10 mouse cellular contexts compared by ENCODE assay signal in the genomic region with DNA sequence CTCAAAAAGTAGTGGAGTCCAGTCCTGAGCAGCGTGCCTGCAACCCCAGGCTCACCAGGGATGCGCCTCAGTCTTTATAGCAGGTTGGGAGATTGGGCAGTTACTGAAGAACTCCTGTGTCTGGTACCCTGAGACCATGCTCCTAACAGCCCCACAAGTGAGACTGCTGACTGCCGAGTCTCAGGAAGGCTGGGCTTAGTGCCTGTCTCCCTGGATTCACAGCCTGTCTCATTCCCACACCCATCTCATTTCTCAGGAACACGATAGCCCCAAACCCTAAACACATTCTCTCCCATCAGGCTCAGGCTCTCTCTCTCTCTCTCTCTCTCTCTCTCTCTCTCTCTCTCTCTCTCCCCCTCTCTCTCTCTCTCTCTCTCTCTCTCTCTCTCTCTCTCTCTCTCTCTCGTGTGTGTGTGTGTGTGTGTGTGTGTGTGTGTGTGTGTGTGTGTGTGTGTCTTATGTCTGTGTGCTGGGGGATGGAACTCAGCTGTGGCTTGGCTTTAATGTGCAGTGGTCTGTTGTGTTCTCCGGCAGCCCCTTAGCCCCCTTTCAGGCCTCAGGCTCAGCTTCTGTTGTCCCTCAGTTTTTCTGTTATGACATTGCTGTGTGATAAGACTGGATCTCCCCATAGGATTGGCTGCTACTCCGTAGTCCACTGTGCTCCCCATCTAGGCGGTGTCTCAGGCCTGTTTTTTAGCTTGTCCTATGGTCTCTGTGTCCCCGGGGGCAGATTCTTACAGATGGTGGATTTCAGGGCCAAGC. TPM values are rescaled to one million over a fixed set of nuclear protein-coding genes. Genes with fewer than 3 reads are reported as not detected.
A peak's percentile ranks its signal among the peaks of the same experiment; 100 is the strongest.
DNase-seq lines count a peak whose midpoint lies in the region; ATAC-seq and TF ChIP-seq lines count a peak whose summit lies in the region.
"Had no signal": no experiment of that assay in that cellular context is flagged by ENCODE, and none has a peak within 500 bp of the region (broad histone marks: within the 10 kb centered on the region; RNA-seq: fewer than 3 reads in every experiment).

No protein-coding gene starts in this region.

- DNase-seq in hindbrain, embryonic 10.5 days (ENCODE audit: low spot score): no peak
- no peak for DNase-seq in ES-E14 (ENCODE audit: low read depth, low spot score)
- peak; percentile 25 for DNase-seq in brain, embryonic 14.5 days (ENCODE audit: low read depth)
- DNase-seq in limb, embryonic 14.5 days (ENCODE audit: low spot score): no peak
- no peak for DNase-seq in left cerebral cortex, adult 2 months (ENCODE audit: extremely low spot score in 1 of 2, low spot score in 2 of 2)
- no peak for DNase-seq in natural killer cell, adult 2 months (ENCODE audit: low spot score in 2 of 2)
- no peak for DNase-seq in cerebellum, postnatal 25 days
- DNase-seq: layer of hippocampus, postnatal 36 days had no signal

- WGBS in hindbrain, embryonic 12.5 days: 67% methylated on average over 8 of the region's 9 CpGs
- 74% methylated on average over 8 of the region's 9 CpGs for WGBS in hindbrain, embryonic 10.5 days
- 57% methylated on average over 9 of the region's 9 CpGs for WGBS in limb, embryonic 14.5 days

- no peaks in the 10 kb centered on the region for H3K27me3 ChIP-seq in hindbrain, embryonic 12.5 days
- H3K27me3 ChIP-seq in hindbrain, embryonic 10.5 days (ENCODE audit: insufficient read depth, poor library complexity, severe bottlenecking): no peaks in the 10 kb centered on the region
- H3K27me3 ChIP-seq in limb, embryonic 14.5 days (ENCODE audit: control insufficient read depth, insufficient read depth, low read length): no peaks in the 10 kb centered on the region

- peaks cover 38% of the 10 kb centered on the region for H3K4me1 ChIP-seq in hindbrain, embryonic 12.5 days
- peaks cover 42% of the 10 kb centered on the region for H3K4me1 ChIP-seq in hindbrain, embryonic 10.5 days (replicated peaks)
- H3K4me1 ChIP-seq in ES-E14 (ENCODE audit: control insufficient read depth in 2 of 2, insufficient read depth in 2 of 2, low read length in 2 of 2, poor library complexity in 1 of 2): peaks cover 9 to 33% of the 10 kb centered on the region in 2 experiments; a peak in 3 of 4 replicates
- peaks cover 11% of the 10 kb centered on the region for H3K4me1 ChIP-seq in limb, embryonic 14.5 days (ENCODE audit: control insufficient read depth, insufficient read depth, low read length)

- in situ Hi-C loops in ES-E14 (cut with MboI; ENCODE audit: low sequenced_read_pairs in 2 of 2, unreplicated experiment in 2 of 2): no loop called here

- H3K9ac ChIP-seq in hindbrain, embryonic 12.5 days: no peak overlapping the region
- H3K9ac ChIP-seq in ES-E14 (ENCODE audit: insufficient read depth, low read depth, low read length, poor library complexity, severe bottlenecking): no peak overlapping the region
- H3K9ac ChIP-seq in limb, embryonic 14.5 days (ENCODE audit: low read depth, low read length, severe bottlenecking): no peak overlapping the region

- H3K9me3 ChIP-seq in hindbrain, embryonic 12.5 days (replicated peaks): no peaks in the 10 kb centered on the region
- no peaks in the 10 kb centered on the region for H3K9me3 ChIP-seq in hindbrain, embryonic 10.5 days
- H3K9me3 ChIP-seq in ES-E14 (ENCODE audit: control insufficient read depth, insufficient read depth, low read depth, low read length): no peaks in the 10 kb centered on the region
- H3K9me3 ChIP-seq in limb, embryonic 14.5 days (ENCODE audit: control insufficient read depth, low read length): no peaks in the 10 kb centered on the region
- H3K9me3 ChIP-seq: G1E had no signal

- 0 out of 2 replicates have a peak overlapping the region, but pooled peaks have one; percentile 0 for H3K4me2 ChIP-seq in hindbrain, embryonic 12.5 days (replicated peaks)
- no peak overlapping the region for H3K4me2 ChIP-seq in limb, embryonic 14.5 days (replicated peaks; ENCODE audit: low read depth, low read length, severe bottlenecking)

- no peak for TF ChIP-seq POLR2A in brain, embryonic 14.5 days (IDR thresholded peaks at IDR 0.05; ENCODE audit: borderline replicate concordance, extremely low read depth, insufficient read depth, insufficient read length, poor library complexity, severe bottlenecking)
- TF ChIP-seq POLR2A in limb, embryonic 14.5 days (IDR thresholded peaks at IDR 0.05; ENCODE audit: borderline replicate concordance, extremely low read depth, insufficient read depth, insufficient read length): no peak

- TF ChIP-seq CTCF in brain, embryonic 14.5 days (IDR thresholded peaks at IDR 0.05; ENCODE audit: borderline replicate concordance, extremely low read depth, insufficient read depth, insufficient read length): no peak
- no peak for TF ChIP-seq CTCF in left cerebral cortex, adult 2 months (IDR thresholded peaks at IDR 0.05)

- H3K36me3 ChIP-seq in hindbrain, embryonic 12.5 days: peaks cover 34% of the 10 kb centered on the region
- H3K36me3 ChIP-seq in hindbrain, embryonic 10.5 days: peaks cover 53% of the 10 kb centered on the region
- peaks cover 17% of the 10 kb centered on the region for H3K36me3 ChIP-seq in ES-E14 (ENCODE audit: control insufficient read depth, insufficient read depth, low read length, poor library complexity, severe bottlenecking)
- H3K36me3 ChIP-seq in limb, embryonic 14.5 days (ENCODE audit: control insufficient read depth, insufficient read depth, low read length): peaks cover 37% of the 10 kb centered on the region

- ATAC-seq in hindbrain, embryonic 12.5 days (ENCODE audit: low FRiP score): no peak
- ATAC-seq in limb, embryonic 14.5 days (ENCODE audit: low FRiP score, low read depth): no peak

- intact Hi-C loops in left cerebral cortex, adult 2 months (cut with DNase I): no loop called here

- no peak overlapping the region for H3K4me3 ChIP-seq in hindbrain, embryonic 12.5 days
- H3K4me3 ChIP-seq in hindbrain, embryonic 10.5 days: no peak overlapping the region
- H3K4me3 ChIP-seq in ES-E14 (ENCODE audit: insufficient read depth in 1 of 2, low read depth in 1 of 2, low read length in 2 of 2, poor library complexity in 1 of 2, severe bottlenecking in 1 of 2): no peak overlapping the region
- H3K4me3 ChIP-seq in limb, embryonic 14.5 days (replicated peaks; ENCODE audit: low read length): no peak overlapping the region
- no peak overlapping the region for H3K4me3 ChIP-seq in left cerebral cortex, adult 2 months

- peak overlapping the region; percentile 52; the same call in 1 of the 2 replicates for H3K27ac ChIP-seq in hindbrain, embryonic 12.5 days
- H3K27ac ChIP-seq in hindbrain, embryonic 10.5 days: no peak overlapping the region
- peak overlapping the region; percentile 13; the same call in 1 of the 2 replicates for H3K27ac ChIP-seq in ES-E14 (ENCODE audit: insufficient read depth, low read depth, low read length, poor library complexity, severe bottlenecking)
- peak overlapping the region; percentile 43; the same call in 1 of the 2 replicates for H3K27ac ChIP-seq in limb, embryonic 14.5 days (replicated peaks; ENCODE audit: low read depth, low read length)
- no peak overlapping the region for H3K27ac ChIP-seq in left cerebral cortex, adult 2 months

TF ChIP-seq in ES-E14, 5 proteins besides CTCF, POLR2A, EP300 and RAD21 (continues in another document):
- no peak for TF ChIP-seq ZC3H11A (IDR thresholded peaks at IDR 0.05; ENCODE audit: borderline replicate concordance, low read depth, low read length)

RNA-seq across cellular contexts. Expression of gene Klc1, which starts 11.3 kb away (rescaled TPM):
- 430 and 446 TPM in 2 replicates for polyA plus RNA-seq in hindbrain, embryonic 12.5 days (2016; fragmentation: Nextera tagmentation; extraction: Ambion mirVana)
- polyA plus RNA-seq in hindbrain, embryonic 10.5 days (2016; fragmentation: Nextera tagmentation; extraction: Ambion mirVana): 192 and 303 TPM in 2 replicates
- 47.2 and 47.9 TPM in 2 replicates for total RNA-seq in ES-E14 (2012; rRNA removed)
- 500 and 599 TPM in 2 replicates for polyA plus RNA-seq in brain, embryonic 14.5 days (2012; rRNA removed)
- 121 and 137 TPM in 2 replicates for polyA plus RNA-seq in limb, embryonic 14.5 days (2012; rRNA removed)
- polyA plus RNA-seq in limb, embryonic 14.5 days (2014; fragmentation: Nextera tagmentation; extraction: Ambion mirVana): 104 and 110 TPM in 2 replicates
- 100 to 1,000 TPM; 746 to 823 TPM for total RNA-seq in left cerebral cortex, adult 2 months (2021)

RNA-seq across cellular contexts. Expression of gene Xrcc3, which starts 43.7 kb away (rescaled TPM):
- polyA plus RNA-seq in hindbrain, embryonic 12.5 days (2016; fragmentation: Nextera tagmentation; extraction: Ambion mirVana): 5.8 and 6.4 TPM in 2 replicates
- polyA plus RNA-seq in hindbrain, embryonic 10.5 days (2016; fragmentation: Nextera tagmentation; extraction: Ambion mirVana): 13.2 and 15.1 TPM in 2 replicates
- 19.8 and 21.8 TPM in 2 replicates for total RNA-seq in ES-E14 (2012; rRNA removed)
- 7.6 and 9.3 TPM in 2 replicates for polyA plus RNA-seq in brain, embryonic 14.5 days (2012; rRNA removed)
- polyA plus RNA-seq in limb, embryonic 14.5 days (2012; rRNA removed): 26.3 and 32.9 TPM in 2 replicates
- polyA plus RNA-seq in limb, embryonic 14.5 days (2014; fragmentation: Nextera tagmentation; extraction: Ambion mirVana): 10.1 and 12.4 TPM in 2 replicates
- total RNA-seq in left cerebral cortex, adult 2 months (2021): 1 to 10 TPM; 3.1 to 3.4 TPM

RNA-seq across cellular contexts. Expression of gene Zfyve21, which starts 44.0 kb away (rescaled TPM):
- 53.5 and 56.8 TPM in 2 replicates for polyA plus RNA-seq in hindbrain, embryonic 12.5 days (2016; fragmentation: Nextera tagmentation; extraction: Ambion mirVana)
- polyA plus RNA-seq in hindbrain, embryonic 10.5 days (2016; fragmentation: Nextera tagmentation; extraction: Ambion mirVana): 71.5 and 75.4 TPM in 2 replicates
- 27.0 and 33.5 TPM in 2 replicates for total RNA-seq in ES-E14 (2012; rRNA removed)
- 27.9 and 39.7 TPM in 2 replicates for polyA plus RNA-seq in brain, embryonic 14.5 days (2012; rRNA removed)
- 102 and 114 TPM in 2 replicates for polyA plus RNA-seq in limb, embryonic 14.5 days (2012; rRNA removed)
- 110 and 119 TPM in 2 replicates for polyA plus RNA-seq in limb, embryonic 14.5 days (2014; fragmentation: Nextera tagmentation; extraction: Ambion mirVana)
- 10 to 100 TPM; 20.5 to 21.0 TPM for total RNA-seq in left cerebral cortex, adult 2 months (2021)

RNA-seq across cellular contexts. Expression of gene Apopt1, which starts 56.9 kb away (rescaled TPM):
- polyA plus RNA-seq in hindbrain, embryonic 12.5 days (2016; fragmentation: Nextera tagmentation; extraction: Ambion mirVana): 49.9 and 54.0 TPM in 2 replicates
- polyA plus RNA-seq in hindbrain, embryonic 10.5 days (2016; fragmentation: Nextera tagmentation; extraction: Ambion mirVana): 55.3 and 59.2 TPM in 2 replicates
- total RNA-seq in ES-E14 (2012; rRNA removed): 14.4 and 15.2 TPM in 2 replicates
- polyA plus RNA-seq in brain, embryonic 14.5 days (2012; rRNA removed): 31.9 and 35.4 TPM in 2 replicates
- 32.7 and 39.7 TPM in 2 replicates for polyA plus RNA-seq in limb, embryonic 14.5 days (2012; rRNA removed)
- 50.7 and 52.3 TPM in 2 replicates for polyA plus RNA-seq in limb, embryonic 14.5 days (2014; fragmentation: Nextera tagmentation; extraction: Ambion mirVana)
- total RNA-seq in left cerebral cortex, adult 2 months (2021): 10 to 100 TPM; 36.2 to 38.8 TPM

RNA-seq across cellular contexts. Expression of gene Bag5, which starts 56.9 kb away (rescaled TPM):
- polyA plus RNA-seq in hindbrain, embryonic 12.5 days (2016; fragmentation: Nextera tagmentation; extraction: Ambion mirVana): 60.4 and 62.3 TPM in 2 replicates
- polyA plus RNA-seq in hindbrain, embryonic 10.5 days (2016; fragmentation: Nextera tagmentation; extraction: Ambion mirVana): 53.5 and 53.6 TPM in 2 replicates
- 9.7 and 14.8 TPM in 2 replicates for total RNA-seq in ES-E14 (2012; rRNA removed)
- 31.1 and 40.7 TPM in 2 replicates for polyA plus RNA-seq in brain, embryonic 14.5 days (2012; rRNA removed)
- 26.5 and 37.2 TPM in 2 replicates for polyA plus RNA-seq in limb, embryonic 14.5 days (2012; rRNA removed)
- polyA plus RNA-seq in limb, embryonic 14.5 days (2014; fragmentation: Nextera tagmentation; extraction: Ambion mirVana): 61.2 and 63.7 TPM in 2 replicates
- 10 to 100 TPM; 60.9 to 61.8 TPM for total RNA-seq in left cerebral cortex, adult 2 months (2021)

Comparison
In these comparisons a context has a peak if more than half of its experiments do, and no peak if none do; other contexts are left out.
1. H3K27ac ChIP-seq: peak in hindbrain, embryonic 12.5 days (single experiment), ES-E14 (single experiment) and limb, embryonic 14.5 days (single experiment); none in hindbrain, embryonic 10.5 days (single experiment) and left cerebral cortex, adult 2 months (single experiment).